Mouse (Mus musculus) testis, adult 2 months (tissue): ENCODE data around the gene Tmem62. TPM values are rescaled to one million over a fixed set of nuclear protein-coding genes. Genes with fewer than 3 reads are reported as not detected.
"Not testable (repeated sequence)": the region's sequence is repeated elsewhere in the genome, so short reads cannot be mapped to it uniquely, and the experiment has no call there.

Experiments
- H3K27ac ChIP-seq: fragments of 200-500 bp; 2 replicates; pipeline ENCODE4 v1.5.1; 2012; ENCODE audit warnings: low read depth, low read length; ENCODE audit not compliant: control insufficient read depth, insufficient read depth
- H3K27me3 ChIP-seq: fragments of 200-500 bp; 2 replicates; pipeline ENCODE4 v1.6.1; 2012; ENCODE audit warnings: mild to moderate bottlenecking, low read length, moderate library complexity; ENCODE audit not compliant: control insufficient read depth, insufficient read depth
- H3K36me3 ChIP-seq: fragments of 200-500 bp; 2 replicates; pipeline ENCODE4 v1.6.1; 2012; ENCODE audit warnings: mild to moderate bottlenecking, low read length; ENCODE audit not compliant: control insufficient read depth, insufficient read depth
- H3K4me1 ChIP-seq: fragments of 200-500 bp; 2 replicates; pipeline ENCODE4 v1.6.1; 2012; ENCODE audit warnings: low read length; ENCODE audit not compliant: control insufficient read depth, insufficient read depth
- H3K4me3 ChIP-seq: fragments of 200-500 bp; 2 replicates; pipeline ENCODE4 v1.5.1; 2012; ENCODE audit warnings: low read depth, mild to moderate bottlenecking, low read length, moderate library complexity, mixed read lengths; ENCODE audit not compliant: control insufficient read depth
- CTCF ChIP-seq: fragments of 200-500 bp; IDR thresholded peaks from 2 replicates; pipeline ENCODE4 v1.5.1; 2012; ENCODE audit warnings: low read depth, mild to moderate bottlenecking, inconsistent platforms, low read length, moderate library complexity; ENCODE audit not compliant: control insufficient read depth, insufficient read depth, insufficient replicate concordance
- POLR2A ChIP-seq: fragments of 200-500 bp; IDR thresholded peaks from 2 replicates; pipeline ENCODE4 v1.6.1; 2012; ENCODE audit warnings: low read depth, mild to moderate bottlenecking, inconsistent platforms, low read length, moderate library complexity; ENCODE audit not compliant: control insufficient read depth
- polyA plus RNA-seq: library from polyadenylated mRNA; depleted of rRNA; stranded (reverse); fragments of >200 nt; gene quantifications from 2 replicates; pipeline ENCODE4 v1.2.3, GENCODE M21; 2012

Tmem62 gene
- polyA plus RNA-seq, 1 experiment = 3.6 TPM

GRCm38 (mm10) chr2:121012676-121013075 is 35.9 kb downstream of the Tmem62 start:
- H3K4me3 ChIP-seq = no peak overlapping the region
- H3K36me3 ChIP-seq = no peaks in the 10 kb centered on the region
- no peak for TF ChIP-seq CTCF
- TF ChIP-seq POLR2A = no peak
- H3K27me3 ChIP-seq = no peaks in the 10 kb centered on the region
- no peak overlapping the region for H3K27ac ChIP-seq
- peaks cover 8% of the 10 kb centered on the region for H3K4me1 ChIP-seq

- Histone ChIP-seq H3K4me1 (no peaks in the 10 kb centered on the region), H3K27me3 (no peaks in the 10 kb centered on the region), H3K36me3 (no peaks in the 10 kb centered on the region), H3K4me3 (no peak overlapping the region), H3K27ac (no peak overlapping the region)
- TF ChIP-seq POLR2A (no peak), CTCF (no peak)
These were observed 38.7 kb downstream of the Tmem62 start for GRCm38 (mm10) chr2:121015507-121015906.

GRCm38 (mm10) chr2:121016226-121016625 is 39.4 kb downstream of the Tmem62 start:
- no peak overlapping the region for H3K27ac ChIP-seq
- no peak overlapping the region for H3K4me3 ChIP-seq
- TF ChIP-seq POLR2A (no peak), CTCF (no peak)
- no peaks in the 10 kb centered on the region for H3K4me1 ChIP-seq
- H3K27me3 ChIP-seq = no peaks in the 10 kb centered on the region
- H3K36me3 ChIP-seq = no peaks in the 10 kb centered on the region

- Histone ChIP-seq H3K36me3 (no peaks in the 10 kb centered on the region), H3K4me3 (no peak overlapping the region)
- TF ChIP-seq POLR2A (no peak), CTCF (no peak)
These were observed 40.3 kb downstream of the Tmem62 start for GRCm38 (mm10) chr2:121017151-121017550.

GRCm38 (mm10) chr2:121022918-121023317 is 46.1 kb downstream of the Tmem62 start:
- H3K4me3 ChIP-seq = no peak overlapping the region
- H3K27me3 ChIP-seq = no peaks in the 10 kb centered on the region
- H3K4me1 ChIP-seq = no peaks in the 10 kb centered on the region
- no peaks in the 10 kb centered on the region for H3K36me3 ChIP-seq
- TF ChIP-seq POLR2A (no peak), CTCF (no peak)
- no peak overlapping the region for H3K27ac ChIP-seq

More at GRCm38 (mm10) chr2:121017151-121017550, 40.3 kb downstream of the Tmem62 start:
- no peaks in the 10 kb centered on the region for H3K27me3 ChIP-seq
- H3K4me1 ChIP-seq = no peaks in the 10 kb centered on the region
- no peak overlapping the region for H3K27ac ChIP-seq

- no peak for TF ChIP-seq POLR2A
- no peak for TF ChIP-seq CTCF
- Histone ChIP-seq H3K4me1 (no peaks in the 10 kb centered on the region), H3K4me3 (no peak within 1 kb of the TSS)
These were observed 60.0 kb downstream of the Tmem62 start, which contains the start of gene Epb42 for GRCm38 (mm10) chr2:121036733-121037341. Gene Epb42 (minus strand): TSS chr2:121037072.

GRCm38 (mm10) chr2:121038851-121039250 is 62.0 kb downstream of the Tmem62 start:
- H3K27me3 ChIP-seq, H3K27ac ChIP-seq: not testable (repeated sequence)

More at GRCm38 (mm10) chr2:121036733-121037341, 60.0 kb downstream of the Tmem62 start, which contains the start of gene Epb42:
- Histone ChIP-seq H3K36me3 (no peaks in the 10 kb centered on the region), H3K27ac (no peak within 1 kb of the TSS), H3K27me3 (no peaks in the 10 kb centered on the region)

GRCm38 (mm10) chr2:121039382-121039781 is 62.6 kb downstream of the Tmem62 start:
- no peaks in the 10 kb centered on the region for H3K27me3 ChIP-seq
- H3K4me3 ChIP-seq = no peak overlapping the region
- TF ChIP-seq POLR2A (no peak), CTCF (no peak)
- H3K36me3 ChIP-seq = no peaks in the 10 kb centered on the region
- H3K27ac ChIP-seq = no peak overlapping the region
- no peaks in the 10 kb centered on the region for H3K4me1 ChIP-seq

More at GRCm38 (mm10) chr2:121038851-121039250, 62.0 kb downstream of the Tmem62 start:
- not testable (repeated sequence) for H3K36me3 ChIP-seq, H3K4me1 ChIP-seq, H3K4me3 ChIP-seq

GRCm38 (mm10) chr2:121041098-121041497 is 64.3 kb downstream of the Tmem62 start:
- TF ChIP-seq CTCF (no peak), POLR2A (no peak)
- Histone ChIP-seq H3K36me3 (no peaks in the 10 kb centered on the region), H3K27me3 (no peaks in the 10 kb centered on the region), H3K4me3 (no peak overlapping the region), H3K27ac (no peak overlapping the region), H3K4me1 (no peaks in the 10 kb centered on the region)
